Mouse (Mus musculus): ENCODE measurements around the gene Fkbp4. TPM values are rescaled to one million over a fixed set of nuclear protein-coding genes. Genes with fewer than 3 reads are reported as not detected.
A peak's percentile ranks its signal among the peaks of the same experiment; 100 is the strongest.

The Fkbp4 gene
- polyA plus RNA-seq, 1 experiment from 2014 or later, result 551 TPM

GRCm38 (mm10) chr6:128418076-128418475 is 20.4 kb downstream of the Fkbp4 start:
- no peak overlapping the region for H3K27ac ChIP-seq (ENCODE audit: low read depth, low read length)
- H3K36me3 ChIP-seq (ENCODE audit: control insufficient read depth, insufficient read depth, low read length), result no peaks in the 10 kb centered on the region; the same call in 1 of the 2 replicates
- no peak overlapping the region for H3K4me3 ChIP-seq (ENCODE audit: low read depth, low read length)
- no peaks in the 10 kb centered on the region for H3K27me3 ChIP-seq (ENCODE audit: control insufficient read depth, insufficient read depth, low read length)
- no peak overlapping the region for H3K4me2 ChIP-seq (ENCODE audit: low read depth)
- DNase-seq (ENCODE audit: low spot score), result no peak
- H3K9me3 ChIP-seq (ENCODE audit: control insufficient read depth, low read length), result no peaks in the 10 kb centered on the region
- H3K4me1 ChIP-seq (ENCODE audit: control insufficient read depth, insufficient read depth, low read length), result no peaks in the 10 kb centered on the region
- ATAC-seq (ENCODE audit: insufficient read depth, low FRiP score, low TSS enrichment), result no peak
- H3K9ac ChIP-seq (ENCODE audit: low read length), result no peak overlapping the region
- 90% methylated on average over 1 of the region's 1 CpGs for WGBS

- no peak for DNase-seq (ENCODE audit: low spot score)
- Histone ChIP-seq H3K9ac (ENCODE audit: low read length) (no peak overlapping the region), H3K4me2 (ENCODE audit: low read depth) (no peak overlapping the region), H3K4me1 (ENCODE audit: control insufficient read depth, insufficient read depth, low read length) (no peaks in the 10 kb centered on the region), H3K9me3 (ENCODE audit: control insufficient read depth, low read length) (no peaks in the 10 kb centered on the region), H3K36me3 (ENCODE audit: control insufficient read depth, insufficient read depth, low read length) (peaks cover 3% of the 10 kb centered on the region; the same call in 1 of the 2 replicates), H3K27ac (ENCODE audit: low read depth, low read length) (no peak overlapping the region), H3K4me3 (ENCODE audit: low read depth, low read length) (no peak overlapping the region), H3K27me3 (ENCODE audit: control insufficient read depth, insufficient read depth, low read length) (no peaks in the 10 kb centered on the region)
- no peak for ATAC-seq (ENCODE audit: insufficient read depth, low FRiP score, low TSS enrichment)
- 90% methylated on average over 5 of the region's 5 CpGs for WGBS
Measured at GRCm38 (mm10) chr6:128416169-128416568, 22.3 kb downstream of the Fkbp4 start.

- no peaks in the 10 kb centered on the region for H3K4me1 ChIP-seq (ENCODE audit: control insufficient read depth, insufficient read depth, low read length)
- 27% methylated on average over 3 of the region's 3 CpGs for WGBS
- H3K27me3 ChIP-seq (ENCODE audit: control insufficient read depth, insufficient read depth, low read length), result no peaks in the 10 kb centered on the region
- peaks cover 15% of the 10 kb centered on the region for H3K36me3 ChIP-seq (ENCODE audit: control insufficient read depth, insufficient read depth, low read length)
- 0 out of 2 replicates have a peak, but pooled peaks have one; percentile 17 for ATAC-seq (ENCODE audit: insufficient read depth, low FRiP score, low TSS enrichment)
- no peak overlapping the region for H3K4me2 ChIP-seq (ENCODE audit: low read depth)
- no peaks in the 10 kb centered on the region for H3K9me3 ChIP-seq (ENCODE audit: control insufficient read depth, low read length)
- H3K27ac ChIP-seq (ENCODE audit: low read depth, low read length), result no peak overlapping the region
- no peak overlapping the region for H3K4me3 ChIP-seq (ENCODE audit: low read depth, low read length)
- no peak overlapping the region for H3K9ac ChIP-seq (ENCODE audit: low read length)
- peak; percentile 76 for DNase-seq (ENCODE audit: low spot score)
Measured at GRCm38 (mm10) chr6:128411115-128411514, 27.4 kb downstream of the Fkbp4 start.

- DNase-seq (ENCODE audit: low spot score), result no peak
- peaks cover 15% of the 10 kb centered on the region for H3K36me3 ChIP-seq (ENCODE audit: control insufficient read depth, insufficient read depth, low read length)
- no peak overlapping the region for H3K27ac ChIP-seq (ENCODE audit: low read depth, low read length)
- H3K4me1 ChIP-seq (ENCODE audit: control insufficient read depth, insufficient read depth, low read length), result no peaks in the 10 kb centered on the region
- WGBS, result 94% methylated on average over 13 of the region's 13 CpGs
- no peak overlapping the region for H3K4me2 ChIP-seq (ENCODE audit: low read depth)
- no peak overlapping the region for H3K9ac ChIP-seq (ENCODE audit: low read length)
- H3K27me3 ChIP-seq (ENCODE audit: control insufficient read depth, insufficient read depth, low read length), result no peaks in the 10 kb centered on the region
- H3K9me3 ChIP-seq (ENCODE audit: control insufficient read depth, low read length), result no peaks in the 10 kb centered on the region
- H3K4me3 ChIP-seq (ENCODE audit: low read depth, low read length), result no peak overlapping the region
- no peak for ATAC-seq (ENCODE audit: insufficient read depth, low FRiP score, low TSS enrichment)
Measured at GRCm38 (mm10) chr6:128410305-128410704, 28.2 kb downstream of the Fkbp4 start.

- Histone ChIP-seq H3K27me3 (ENCODE audit: control insufficient read depth, insufficient read depth, low read length) (no peaks in the 10 kb centered on the region), H3K4me1 (ENCODE audit: control insufficient read depth, insufficient read depth, low read length) (no peaks in the 10 kb centered on the region), H3K4me3 (ENCODE audit: low read depth, low read length) (no peak overlapping the region), H3K27ac (ENCODE audit: low read depth, low read length) (no peak overlapping the region), H3K9ac (ENCODE audit: low read length) (no peak overlapping the region), H3K9me3 (ENCODE audit: control insufficient read depth, low read length) (no peaks in the 10 kb centered on the region), H3K4me2 (ENCODE audit: low read depth) (no peak overlapping the region), H3K36me3 (ENCODE audit: control insufficient read depth, insufficient read depth, low read length) (peaks cover 15% of the 10 kb centered on the region)
- 90% methylated on average over 7 of the region's 7 CpGs for WGBS
- ATAC-seq (ENCODE audit: insufficient read depth, low FRiP score, low TSS enrichment), result no peak
- DNase-seq (ENCODE audit: low spot score), result no peak
Measured at GRCm38 (mm10) chr6:128408544-128409125, 29.8 kb downstream of the Fkbp4 start.

- Histone ChIP-seq H3K9ac (ENCODE audit: low read length) (no peak overlapping the region), H3K27me3 (ENCODE audit: control insufficient read depth, insufficient read depth, low read length) (no peaks in the 10 kb centered on the region), H3K4me3 (ENCODE audit: low read depth, low read length) (no peak overlapping the region), H3K27ac (ENCODE audit: low read depth, low read length) (no peak overlapping the region), H3K4me2 (ENCODE audit: low read depth) (no peak overlapping the region), H3K36me3 (ENCODE audit: control insufficient read depth, insufficient read depth, low read length) (peaks cover 9% of the 10 kb centered on the region), H3K4me1 (ENCODE audit: control insufficient read depth, insufficient read depth, low read length) (no peaks in the 10 kb centered on the region), H3K9me3 (ENCODE audit: control insufficient read depth, low read length) (no peaks in the 10 kb centered on the region)
- 71% methylated on average over 5 of the region's 5 CpGs for WGBS
- no peak for ATAC-seq (ENCODE audit: insufficient read depth, low FRiP score, low TSS enrichment)
- no peak for DNase-seq (ENCODE audit: low spot score)
Measured at GRCm38 (mm10) chr6:128404708-128405107, 33.8 kb downstream of the Fkbp4 start.

- Histone ChIP-seq H3K27ac (ENCODE audit: low read depth, low read length) (no peak overlapping the region), H3K4me2 (ENCODE audit: low read depth) (peak overlapping the region; percentile 14)
Measured at GRCm38 (mm10) chr6:128399421-128400185, 38.9 kb downstream of the Fkbp4 start.

GRCm38 (mm10) chr6:128398996-128399395 is 39.5 kb downstream of the Fkbp4 start, which contains the start of gene Nrip2:
Nrip2 (plus strand) TSS chr6:128399296.
- ATAC-seq (ENCODE audit: insufficient read depth, low FRiP score, low TSS enrichment), result no peak
- Histone ChIP-seq H3K4me1 (ENCODE audit: control insufficient read depth, insufficient read depth, low read length) (no peaks in the 10 kb centered on the region), H3K27me3 (ENCODE audit: control insufficient read depth, insufficient read depth, low read length) (no peaks in the 10 kb centered on the region), H3K9ac (ENCODE audit: low read length) (peak within 1 kb of the TSS; percentile 10; the same call in 1 of the 2 replicates), H3K27ac (ENCODE audit: low read depth, low read length) (no peak within 1 kb of the TSS), H3K4me3 (ENCODE audit: low read depth, low read length) (no peak within 1 kb of the TSS), H3K36me3 (ENCODE audit: control insufficient read depth, insufficient read depth, low read length) (no peaks in the 10 kb centered on the region), H3K9me3 (ENCODE audit: control insufficient read depth, low read length) (no peaks in the 10 kb centered on the region), H3K4me2 (ENCODE audit: low read depth) (peak within 1 kb of the TSS; percentile 14)
- 71% methylated on average over 3 of the region's 3 CpGs for WGBS
- no peak for DNase-seq (ENCODE audit: low spot score)

More at GRCm38 (mm10) chr6:128399421-128400185, 38.9 kb downstream of the Fkbp4 start:
- Histone ChIP-seq H3K27me3 (ENCODE audit: control insufficient read depth, insufficient read depth, low read length) (no peaks in the 10 kb centered on the region), H3K36me3 (ENCODE audit: control insufficient read depth, insufficient read depth, low read length) (no peaks in the 10 kb centered on the region), H3K9ac (ENCODE audit: low read length) (peak overlapping the region; percentile 10; the same call in 1 of the 2 replicates), H3K4me3 (ENCODE audit: low read depth, low read length) (no peak overlapping the region), H3K4me1 (ENCODE audit: control insufficient read depth, insufficient read depth, low read length) (no peaks in the 10 kb centered on the region), H3K9me3 (ENCODE audit: control insufficient read depth, low read length) (no peaks in the 10 kb centered on the region)
- DNase-seq (ENCODE audit: low spot score) (peak; percentile 27), ATAC-seq (ENCODE audit: insufficient read depth, low FRiP score, low TSS enrichment) (no peak; the same call in 1 of the 2 replicates)
- 50% methylated on average over 21 of the region's 21 CpGs for WGBS

Measured in neural tube, embryonic 11.5 days (tissue).